Mouse (Mus musculus) 416B (cell line): ENCODE measurements at regions not wholly inside any gene's neighbourhood (a gene's known extent, or its start where the extent isn't known, plus 50 kb on each side); places are given as distances from the start of the nearest gene placed in this dataset.
"Not testable (repeated sequence)": the region's sequence is repeated elsewhere in the genome, so short reads cannot be mapped to it uniquely, and the experiment has no call there.

Source experiments
- DNase-seq: peaks from one replicate; pipeline ENCODE4 v3.0.0; 2011; ENCODE audit warnings: low read depth

DNA sequence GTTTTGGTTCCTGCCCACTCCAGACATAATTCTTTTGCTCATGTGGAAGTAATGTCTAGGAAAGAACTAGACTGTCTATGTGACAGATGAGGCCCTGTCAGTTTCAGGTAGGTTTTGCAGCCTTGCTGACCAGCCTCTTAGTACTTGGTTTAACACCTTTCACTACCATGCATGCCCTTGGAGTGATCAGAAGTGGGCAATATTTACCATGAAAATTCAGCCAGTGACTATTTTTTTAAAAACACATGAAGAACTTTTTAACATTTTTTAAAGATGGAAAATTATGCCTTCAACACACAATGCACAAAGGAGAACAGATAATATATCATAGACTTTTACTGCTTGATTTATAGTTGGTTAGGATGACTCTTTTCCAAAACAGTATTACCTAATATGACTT lies 58.1 kb downstream of the Cox7c start:
- peak; percentile 25 for DNase-seq

DNA sequence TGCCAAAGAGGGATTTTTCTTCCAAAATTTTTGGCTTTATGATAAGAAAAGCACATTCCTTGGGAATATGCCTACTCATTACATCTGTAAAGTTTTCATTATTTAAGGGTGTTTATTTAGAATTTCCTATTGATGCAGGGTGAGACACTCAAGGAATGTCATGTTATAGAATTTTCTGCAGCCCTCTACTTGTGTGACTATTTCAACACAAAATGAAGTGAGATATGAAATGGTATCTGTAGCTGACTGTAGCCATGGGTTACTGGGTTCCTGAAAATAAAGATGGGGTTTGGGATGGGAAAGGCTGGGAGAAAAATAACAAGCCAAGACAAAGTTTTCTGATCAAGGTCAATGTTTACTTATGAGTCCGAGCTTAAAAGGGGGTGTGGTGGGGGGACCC lies 64.6 kb downstream of the Cox7c start:
- no peak for DNase-seq

GRCm38 (mm10) chr13:85964005-85964404 lies 82.7 kb downstream of the Cox7c start:
- DNase-seq = not testable (repeated sequence)

GRCm38 (mm10) chr13:85955284-85955683 lies 91.4 kb downstream of the Cox7c start:
- DNase-seq = peak; percentile 2

- no peak for DNase-seq
Observed at GRCm38 (mm10) chr13:85952896-85953295, 93.8 kb downstream of the Cox7c start.

- DNase-seq = no peak
Observed at GRCm38 (mm10) chr13:85926825-85927737, 119.6 kb downstream of the Cox7c start.

DNA sequence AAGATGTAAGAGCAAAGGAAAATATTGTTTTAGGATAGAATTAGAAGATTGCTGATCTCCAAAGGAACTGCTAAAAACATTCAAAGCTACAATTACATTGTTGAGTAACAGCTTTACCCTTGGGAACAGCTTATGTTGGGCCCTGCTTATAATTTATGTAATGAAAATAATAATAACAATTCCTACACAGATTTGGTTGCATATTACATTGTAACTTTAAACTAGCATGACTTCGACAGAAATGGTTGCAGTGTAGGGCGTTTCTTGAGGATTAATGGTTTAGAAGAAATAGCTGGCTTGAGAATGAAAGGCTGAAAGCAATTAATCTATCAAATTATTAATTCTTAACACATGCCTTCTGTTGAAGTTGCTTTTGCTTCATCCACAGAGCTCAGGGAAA lies 120.4 kb downstream of the Cox7c start:
- no peak for DNase-seq

DNA sequence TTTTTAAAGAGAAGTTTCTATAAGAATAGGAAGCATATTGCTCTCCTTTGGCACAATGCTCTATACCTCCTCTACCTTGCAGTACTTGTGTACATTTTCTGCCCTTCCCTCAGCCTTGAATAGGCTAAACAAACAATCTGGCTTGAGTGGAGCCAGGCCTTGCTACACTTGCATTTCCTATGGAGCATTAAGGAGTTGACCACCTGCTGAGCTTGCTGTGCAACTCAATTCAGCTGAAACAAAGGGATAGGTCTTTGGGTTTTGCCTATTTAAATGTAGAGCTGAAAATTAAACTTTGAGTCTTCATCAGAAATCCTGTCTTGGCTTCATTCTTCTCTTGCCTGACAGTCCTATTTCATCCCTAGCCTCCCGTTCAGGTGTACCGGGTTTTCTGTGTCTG lies 124.0 kb downstream of the Cox7c start:
- DNase-seq = no peak

DNA sequence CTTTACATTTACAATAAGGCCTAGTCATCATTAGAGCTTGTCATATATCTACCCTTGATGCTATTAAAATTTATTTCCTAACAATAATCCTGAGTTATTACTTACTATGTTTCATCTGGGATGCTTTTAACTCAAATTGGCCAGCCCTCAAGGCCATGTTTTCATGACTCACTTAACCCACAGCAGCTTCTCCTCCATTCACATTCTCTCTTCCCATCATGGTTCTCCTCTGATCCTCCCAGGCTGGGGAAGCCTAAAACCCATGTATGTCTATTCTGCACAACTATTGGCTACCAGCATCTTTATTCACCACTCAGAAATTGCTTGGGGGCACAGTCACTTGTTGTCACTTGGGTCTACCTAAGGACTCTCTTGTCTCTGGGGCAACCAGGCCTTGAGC lies 144.9 kb downstream of the Cox7c start:
- DNase-seq = no peak

DNA sequence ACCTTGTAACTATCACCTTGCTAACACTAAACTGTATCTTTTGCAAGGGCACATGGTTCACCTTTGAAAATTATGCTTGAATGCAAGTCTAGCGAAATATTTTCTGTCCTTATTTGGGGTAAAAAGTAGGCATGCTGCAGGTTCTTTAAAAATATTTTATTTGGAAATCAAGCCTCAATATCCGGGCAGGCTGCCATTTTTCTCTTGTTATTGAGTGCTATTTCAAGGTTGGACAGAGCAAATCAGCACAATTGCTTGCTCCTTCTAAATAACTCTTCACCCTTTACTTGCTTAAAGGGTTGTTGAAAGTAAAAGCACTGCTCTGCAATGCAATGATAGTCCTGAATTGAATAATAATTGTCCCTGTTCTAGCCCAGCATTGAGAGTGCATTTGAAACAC lies 149.0 kb downstream of the Cox7c start:
- no peak for DNase-seq

- DNase-seq = no peak
Observed at GRCm38 (mm10) chr13:85895141-85895540, 151.6 kb downstream of the Cox7c start.

- DNase-seq = not testable (repeated sequence)
Observed at GRCm38 (mm10) chr13:85889846-85890245, 156.9 kb downstream of the Cox7c start.

DNA sequence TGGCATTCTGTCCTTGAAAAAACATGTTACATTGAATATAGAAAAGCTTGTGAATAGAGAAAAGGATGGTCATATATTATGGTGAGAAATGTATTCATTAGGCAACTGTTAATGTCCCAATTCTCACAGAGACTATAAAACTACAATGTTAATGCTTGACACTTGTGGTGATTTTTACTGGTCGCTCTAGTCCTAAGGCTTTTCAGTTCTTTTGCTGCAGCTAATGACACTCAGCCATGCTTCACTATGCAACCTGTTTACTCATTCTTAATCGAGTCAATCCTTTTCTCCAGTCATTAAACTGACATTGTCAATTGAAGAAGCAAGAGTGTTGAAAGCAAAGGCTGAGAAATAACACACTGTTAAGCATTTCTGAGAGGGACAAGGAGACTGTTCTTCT lies 163.9 kb downstream of the Cox7c start:
- DNase-seq = no peak

DNA sequence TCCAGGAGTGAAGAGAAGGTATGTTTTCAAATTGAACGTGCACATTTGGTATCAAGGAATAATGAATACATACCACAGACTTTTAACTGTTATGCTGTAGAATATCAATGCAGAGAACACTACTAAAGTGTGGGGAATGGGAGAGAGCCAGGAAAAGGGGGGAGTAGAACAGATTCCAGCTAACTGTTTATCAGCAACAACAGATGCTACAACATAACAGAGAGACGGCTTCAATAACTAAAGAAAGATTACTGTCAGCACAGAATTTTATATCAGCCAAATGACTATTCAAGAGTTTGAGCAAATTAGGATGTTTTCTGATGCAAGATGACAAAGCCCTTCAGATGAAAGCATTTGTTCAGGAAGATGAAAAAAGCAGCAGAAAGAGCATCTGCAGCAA lies 183.0 kb downstream of the Cox7c start:
- no peak for DNase-seq

- DNase-seq = peak; percentile 14
Observed at GRCm38 (mm10) chr13:85848276-85848675, 198.4 kb downstream of the Cox7c start.

- DNase-seq = peak; percentile 9
Observed at GRCm38 (mm10) chr13:85829894-85830293, 216.8 kb downstream of the Cox7c start.
